Mouse (Mus musculus) left cerebral cortex, postnatal 25 days (tissue): Measurements from ENCODE around the gene Guca2a. TPM values are rescaled to one million over a fixed set of nuclear protein-coding genes. Genes with fewer than 3 reads are reported as not detected.

Experiments
- DNase-seq, 2 experiments: peaks; one replicate each; pipeline ENCODE4 v3.0.0; 2022; ENCODE audit warnings: low spot score in 2 of 2, mixed read lengths in 1 of 2
- intact Hi-C: fragments of 180-260 bp; cut with DNase I; formaldehyde crosslinking; loops from one replicate; pipeline ENCODE4 v1.15.1; 2025
- total RNA-seq, 2 experiments: library from RNA; stranded (reverse); gene quantifications; 2 replicates each; pipeline ENCODE4 v1.2.3; 2021

Guca2a gene
- total RNA-seq, 2 experiments from 2014 or later = not detected

GRCm38 (mm10) chr4:119636731-119637130 lies 773 bp upstream of the Guca2a start:
- intact Hi-C loops = no loop called here
- no peak for DNase-seq

GRCm38 (mm10) chr4:119637946-119638345 lies 442 bp downstream of the Guca2a start:
- intact Hi-C loops = no loop called here
- no peak for DNase-seq

- no peak for DNase-seq
- intact Hi-C loops = no loop called here
These were observed 1.2 kb downstream of the Guca2a start for GRCm38 (mm10) chr4:119638656-119639055.

GRCm38 (mm10) chr4:119642666-119643065 lies 5.2 kb downstream of the Guca2a start:
- intact Hi-C loops = no loop called here
- DNase-seq = no peak

- no peak for DNase-seq
- intact Hi-C loops = no loop called here
These were observed 19.5 kb downstream of the Guca2a start for GRCm38 (mm10) chr4:119657011-119657410.

GRCm38 (mm10) chr4:119658246-119658645 lies 20.7 kb downstream of the Guca2a start:
- intact Hi-C loops = no loop called here
- DNase-seq = no peak

GRCm38 (mm10) chr4:119658731-119659130 lies 21.2 kb downstream of the Guca2a start, which contains the start of gene Guca2b:
TSS of gene Guca2b (minus strand) at chr4:119658954.
- no peak for DNase-seq
- intact Hi-C loops = no loop called here

- intact Hi-C loops = loop anchor here (10.0 kb wide), 1 partner anchor 415 kb away; no protein-coding TSS in a partner anchor
- no peak for DNase-seq
These were observed 22.5 kb downstream of the Guca2a start for GRCm38 (mm10) chr4:119660007-119660406.

GRCm38 (mm10) chr4:119662151-119662550 lies 24.6 kb downstream of the Guca2a start:
- intact Hi-C loops = loop anchor here (10.0 kb wide), 1 partner anchor 417 kb away; no protein-coding TSS in a partner anchor

GRCm38 (mm10) chr4:119662976-119663375 lies 25.5 kb downstream of the Guca2a start:
- DNase-seq = peak in 1 of 2 experiments; percentile 65
- intact Hi-C loops = loop anchor here (10.0 kb wide), 1 partner anchor 418 kb away; no protein-coding TSS in a partner anchor

More at GRCm38 (mm10) chr4:119662151-119662550, 24.6 kb downstream of the Guca2a start:
- no peak for DNase-seq

- intact Hi-C loops = loop anchor here (10.0 kb wide), 1 partner anchor 419 kb away; no protein-coding TSS in a partner anchor
- no peak for DNase-seq
These were observed 26.0 kb downstream of the Guca2a start for GRCm38 (mm10) chr4:119663409-119664095.

- DNase-seq = no peak
- intact Hi-C loops = loop anchor here (10.0 kb wide), 1 partner anchor 420 kb away; no protein-coding TSS in a partner anchor
These were observed 27.7 kb downstream of the Guca2a start for GRCm38 (mm10) chr4:119665166-119665565.

- no peak for DNase-seq
- intact Hi-C loops = loop anchor here (10.0 kb wide), 1 partner anchor 421 kb away; no protein-coding TSS in a partner anchor
These were observed 28.6 kb downstream of the Guca2a start for GRCm38 (mm10) chr4:119666116-119666515.

- intact Hi-C loops = loop anchor here (10.0 kb wide), 1 partner anchor 423 kb away; no protein-coding TSS in a partner anchor
These were observed 29.9 kb downstream of the Guca2a start for GRCm38 (mm10) chr4:119667454-119667853.

GRCm38 (mm10) chr4:119668185-119668584 lies 30.7 kb downstream of the Guca2a start:
- intact Hi-C loops = loop anchor here (10.0 kb wide), 1 partner anchor 423 kb away; no protein-coding TSS in a partner anchor
- DNase-seq = no peak

More at GRCm38 (mm10) chr4:119667454-119667853, 29.9 kb downstream of the Guca2a start:
- peak in 1 of 2 experiments; percentile 33 for DNase-seq

- intact Hi-C loops = loop anchor here (10.0 kb wide), 1 partner anchor 424 kb away; no protein-coding TSS in a partner anchor
- no peak for DNase-seq
These were observed 31.1 kb downstream of the Guca2a start for GRCm38 (mm10) chr4:119668596-119668995.

GRCm38 (mm10) chr4:119669356-119670209 lies 32.1 kb downstream of the Guca2a start:
- peak in 1 of 2 experiments; percentile 52 for DNase-seq
- intact Hi-C loops = loop anchor here (10.0 kb wide), 1 partner anchor 425 kb away; no protein-coding TSS in a partner anchor

GRCm38 (mm10) chr4:119670210-119670555 lies 32.7 kb downstream of the Guca2a start:
- intact Hi-C loops = no loop called here
- DNase-seq = no peak

- DNase-seq = no peak
- intact Hi-C loops = no loop called here
These were observed 33.2 kb downstream of the Guca2a start for GRCm38 (mm10) chr4:119670736-119671135.

- intact Hi-C loops = no loop called here
- no peak for DNase-seq
These were observed 33.7 kb downstream of the Guca2a start for GRCm38 (mm10) chr4:119671164-119671563.
